Mouse (Mus musculus) heart, postnatal 0 days (tissue): Measurements from ENCODE around the gene Lin7b. TPM values are rescaled to one million over a fixed set of nuclear protein-coding genes. Genes with fewer than 3 reads are reported as not detected.

Source experiments
- ATAC-seq: fragments of 200-750 bp; cut with Nextera tagmentation; 2 replicates; pipeline ENCODE4 v1.8.0; 2017; ENCODE audit warnings: low read depth, moderate number of reproducible peaks, moderate library complexity; ENCODE audit not compliant: insufficient read depth
- DNase-seq: peaks from one replicate; pipeline ENCODE4 v3.0.0-alpha.2; 2016; ENCODE audit warnings: low spot score
- H3K27ac ChIP-seq: fragments of 300-500 bp; sonication (generic); 2 replicates; pipeline ENCODE4 v1.5.1; 2014; ENCODE audit warnings: low read depth, mild to moderate bottlenecking
- H3K27me3 ChIP-seq: fragments of 300-500 bp; sonication (generic); 2 replicates; pipeline ENCODE4 v1.6.1; 2014; ENCODE audit warnings: low read length, mixed read lengths; ENCODE audit not compliant: control insufficient read depth, insufficient read depth
- H3K36me3 ChIP-seq: fragments of 300-500 bp; sonication (generic); replicated peaks from 2 replicates; pipeline ENCODE4 v1.6.1; 2014; ENCODE audit warnings: low read length, mixed read lengths; ENCODE audit not compliant: control insufficient read depth, insufficient read depth
- H3K4me1 ChIP-seq: fragments of 300-500 bp; sonication (generic); 2 replicates; pipeline ENCODE4 v1.6.1; 2014; ENCODE audit warnings: antibody characterized with exemption; ENCODE audit not compliant: control insufficient read depth, insufficient read depth
- H3K4me2 ChIP-seq: fragments of 300-500 bp; sonication (generic); 2 replicates; pipeline ENCODE4 v1.6.1; 2014; ENCODE audit warnings: low read depth, mild to moderate bottlenecking, low read length, moderate library complexity
- H3K4me3 ChIP-seq: fragments of 300-500 bp; sonication (generic); 2 replicates; pipeline ENCODE4 v1.5.1; 2014; ENCODE audit warnings: low read depth, low read length
- H3K9ac ChIP-seq: fragments of 300-500 bp; sonication (generic); replicated peaks from 2 replicates; pipeline ENCODE4 v1.6.1; 2014; ENCODE audit warnings: low read depth, low read length, mixed read lengths
- H3K9me3 ChIP-seq: fragments of 300-500 bp; sonication (generic); replicated peaks from 2 replicates; pipeline ENCODE4 v1.6.1; 2016; ENCODE audit warnings: low read length; ENCODE audit not compliant: control insufficient read depth
- CTCF ChIP-seq: IDR thresholded peaks from 2 replicates; pipeline ENCODE4 v1.5.1; 2016; ENCODE audit warnings: antibody characterized with exemption, control low read depth, low read depth
- EP300 ChIP-seq: IDR thresholded peaks from 2 replicates; pipeline ENCODE4 v1.6.1; 2016; ENCODE audit warnings: antibody characterized with exemption, low read depth
- WGBS: fragments of 180-500 bp; shearing (Covaris S2); extraction: QIAGEN DNeasy Blood & Tissue Kit; methylation state at CpG from one replicate; pipeline ENCODE4 v1.1.7; 2014; 5-methylcytosine and 5-hydroxymethylcytosine counted together
- polyA plus RNA-seq: library from polyadenylated mRNA; unstranded; fragments of >200 nt; fragmentation: Nextera tagmentation; extraction: Ambion mirVana; gene quantifications from 2 replicates; pipeline ENCODE4 v1.2.1, GENCODE M21; 2015
- total RNA-seq: library from RNA; depleted of rRNA; stranded (reverse); fragments of >200 nt; gene quantifications from 2 replicates; pipeline ENCODE4 v1.2.3, GENCODE M21; 2014; ENCODE audit warnings: low replicate concordance

The Lin7b gene
- total and polyA plus RNA-seq, 2 experiments from 2014 or later = 0.46 to 2.3 TPM

GRCm38 (mm10) chr7:45386077-45386476 lies 15.7 kb upstream of the Lin7b start:
- Histone ChIP-seq H3K4me3 (no peak overlapping the region), H3K9ac (no peak overlapping the region), H3K9me3 (no peaks in the 10 kb centered on the region), H3K36me3 (peaks cover 100% of the 10 kb centered on the region), H3K4me2 (no peak overlapping the region), H3K4me1 (peaks cover 9% of the 10 kb centered on the region; the same call in 1 of the 2 replicates), H3K27me3 (no peaks in the 10 kb centered on the region), H3K27ac (no peak overlapping the region)
- ATAC-seq (no peak), DNase-seq (no peak)
- 92% methylated on average over 3 of the region's 3 CpGs for WGBS
- TF ChIP-seq CTCF (peak; percentile 17; the same call in 1 of the 2 replicates), EP300 (no peak)

GRCm38 (mm10) chr7:45376057-45376456 lies 5.7 kb upstream of the Lin7b start:
- Histone ChIP-seq H3K4me2 (no peak overlapping the region), H3K27me3 (no peaks in the 10 kb centered on the region), H3K4me3 (no peak overlapping the region), H3K9me3 (no peaks in the 10 kb centered on the region), H3K27ac (no peak overlapping the region), H3K4me1 (no peaks in the 10 kb centered on the region), H3K36me3 (peaks cover 83% of the 10 kb centered on the region), H3K9ac (no peak overlapping the region)
- TF ChIP-seq EP300 = no peak
- no peak for TF ChIP-seq CTCF
- WGBS = 87% methylated on average over 1 of the region's 1 CpGs
- ATAC-seq (no peak), DNase-seq (no peak)

DNA sequence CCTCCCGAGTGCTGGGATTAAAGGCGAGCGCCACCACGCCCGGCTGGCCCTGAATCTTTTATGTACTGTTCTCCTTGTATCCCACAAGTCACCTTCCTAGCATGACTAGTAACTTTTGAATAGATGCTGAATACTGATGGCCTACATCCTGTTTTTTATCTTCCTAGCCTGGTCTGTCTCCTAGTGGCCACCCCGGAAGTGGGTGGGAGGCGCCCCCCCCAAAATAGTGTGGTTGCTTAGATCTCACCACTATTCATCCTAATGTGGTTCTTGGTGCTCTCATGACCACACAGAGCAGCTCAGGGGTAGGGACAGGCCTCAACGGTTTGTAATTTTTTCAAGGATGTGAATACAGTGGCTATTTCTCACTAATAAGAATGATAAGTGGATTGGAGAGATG lies 4.2 kb upstream of the Lin7b start:
- H3K27ac ChIP-seq = no peak overlapping the region
- 91% methylated on average over 8 of the region's 8 CpGs for WGBS
- H3K4me2 ChIP-seq = no peak overlapping the region
- no peak overlapping the region for H3K4me3 ChIP-seq
- no peaks in the 10 kb centered on the region for H3K9me3 ChIP-seq
- H3K27me3 ChIP-seq = peaks cover 2% of the 10 kb centered on the region; the same call in 1 of the 2 replicates
- DNase-seq (no peak), ATAC-seq (no peak)
- peaks cover 68% of the 10 kb centered on the region for H3K36me3 ChIP-seq
- H3K4me1 ChIP-seq = peaks cover 11% of the 10 kb centered on the region
- TF ChIP-seq CTCF (no peak), EP300 (no peak)
- H3K9ac ChIP-seq = no peak overlapping the region

DNA sequence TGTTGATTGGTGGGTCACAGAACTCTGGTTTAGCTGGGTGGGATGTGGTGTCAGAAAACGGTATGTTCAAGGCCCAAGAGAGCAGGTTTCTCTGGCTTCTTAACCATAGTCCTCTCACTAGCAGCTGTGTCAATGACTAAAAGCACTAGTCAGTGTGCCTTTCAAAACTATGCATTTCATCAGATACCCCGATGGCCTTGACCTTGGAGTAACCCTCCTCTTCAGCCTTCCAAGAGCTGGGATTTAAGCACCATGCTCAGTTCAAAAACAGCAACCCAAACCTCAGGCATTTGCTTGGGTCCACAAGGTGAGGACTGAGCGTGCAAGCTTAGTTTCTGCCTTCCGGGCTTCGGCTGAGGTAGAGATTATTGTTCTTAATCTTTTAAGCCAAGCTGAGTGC lies 2.0 kb upstream of the Lin7b start:
- Histone ChIP-seq H3K36me3 (peaks cover 46% of the 10 kb centered on the region), H3K27ac (no peak overlapping the region), H3K4me1 (peaks cover 18% of the 10 kb centered on the region), H3K27me3 (peaks cover 18% of the 10 kb centered on the region), H3K4me2 (no peak overlapping the region), H3K4me3 (no peak overlapping the region), H3K9ac (no peak overlapping the region), H3K9me3 (no peaks in the 10 kb centered on the region)
- DNase-seq (no peak), ATAC-seq (no peak)
- 75% methylated on average over 5 of the region's 5 CpGs for WGBS
- TF ChIP-seq CTCF (no peak), EP300 (no peak)

DNA sequence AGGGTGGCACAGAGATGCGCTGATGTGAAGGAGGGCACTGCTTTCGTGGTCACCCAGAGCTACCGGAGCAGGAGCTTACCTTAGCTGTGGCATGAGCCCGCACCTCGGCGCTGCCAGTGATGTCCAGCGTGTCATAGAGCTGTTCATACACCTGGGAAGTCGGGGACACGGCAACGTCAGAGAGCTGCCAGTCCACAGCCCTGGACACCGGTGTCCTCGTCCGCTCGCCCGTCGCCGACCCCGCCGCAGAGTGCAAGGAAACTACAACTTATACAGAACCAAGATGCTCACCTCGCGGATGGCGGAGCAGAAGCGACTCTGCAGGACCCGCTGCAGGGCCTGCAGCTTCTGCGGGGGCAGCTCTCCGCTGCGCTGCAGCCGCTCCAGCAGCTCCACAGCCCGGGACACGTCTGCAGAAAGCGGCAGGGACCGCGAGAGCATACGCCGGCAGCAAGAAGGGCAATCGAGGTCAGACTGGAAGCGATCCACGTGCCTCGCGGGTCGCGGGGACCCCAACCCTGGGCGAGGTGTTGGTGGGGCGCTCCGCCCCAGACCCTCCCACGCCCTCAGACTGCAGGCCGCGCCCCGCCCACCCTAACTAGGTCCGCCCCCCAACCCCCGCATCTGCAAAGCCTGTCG lies 428 bp downstream of the Lin7b start:
- Histone ChIP-seq H3K4me2 (peak overlapping the region; percentile 88), H3K9ac (0 out of 2 replicates have a peak overlapping the region, but pooled peaks have one; percentile 2), H3K9me3 (no peaks in the 10 kb centered on the region), H3K27ac (no peak overlapping the region), H3K4me1 (peaks cover 27% of the 10 kb centered on the region), H3K27me3 (peaks cover 35% of the 10 kb centered on the region), H3K4me3 (peak overlapping the region; percentile 51), H3K36me3 (peaks cover 24% of the 10 kb centered on the region)
- TF ChIP-seq CTCF (no peak), EP300 (no peak)
- peak; percentile 11 for DNase-seq
- ATAC-seq = no peak
- 7% methylated on average over 52 of the region's 52 CpGs for WGBS
